Mouse (Mus musculus): Measurements from ENCODE around the gene Golga4.

Golga4 gene

GRCm38 (mm10) chr9:118622376-118623166, 116.5 kb downstream of the Golga4 start:
- peak; percentile 67 to 73 for DNase-seq (ENCODE audit: low spot score in 2 of 2)

- DNase-seq (ENCODE audit: low spot score in 2 of 2), result no peak
Measured at GRCm38 (mm10) chr9:118623483-118623882, 117.4 kb downstream of the Golga4 start.

GRCm38 (mm10) chr9:118624146-118624545, 118.1 kb downstream of the Golga4 start:
- DNase-seq (ENCODE audit: low spot score in 2 of 2), result no peak

GRCm38 (mm10) chr9:118629763-118630379, 123.8 kb downstream of the Golga4 start:
- no peak for DNase-seq (ENCODE audit: low spot score in 2 of 2)
